Mouse (Mus musculus) layer of hippocampus, adult 2 months (tissue): Measurements from ENCODE around the gene Speer4a. TPM values are rescaled to one million over a fixed set of nuclear protein-coding genes. Genes with fewer than 3 reads are reported as not detected.
"Not testable (repeated sequence)": the region's sequence is repeated elsewhere in the genome, so short reads cannot be mapped to it uniquely, and the experiment has no call there.

Experiments
- DNase-seq, 2 experiments: peaks; one replicate each; pipeline ENCODE4 v3.0.0; 2022; ENCODE audit warnings: low spot score in 2 of 2
- H3K27ac ChIP-seq: fragments of 200-600 bp; 2 replicates; pipeline ENCODE4 v1.8.1; 2022
- H3K4me3 ChIP-seq: fragments of 200-600 bp; 2 replicates; pipeline ENCODE4 v1.8.1; 2022; ENCODE audit warnings: mild to moderate bottlenecking
- CTCF ChIP-seq: fragments of 200-600 bp; conservative IDR thresholded peaks from 2 replicates; pipeline ENCODE4 v1.8.1; 2022; ENCODE audit warnings: antibody characterized with exemption, mild to moderate bottlenecking, moderate library complexity
- long read RNA-seq, 2 experiments: library from polyadenylated mRNA; stranded (forward); transcript quantifications; one replicate each; pipeline ENCODE4 v2.0.0; 2021; ENCODE audit warnings: borderline mapping rate in 2 of 2
- total RNA-seq, 2 experiments: library from RNA; stranded (reverse); gene quantifications; 2 replicates each; pipeline ENCODE4 v1.2.3; 2021

The Speer4a gene
- total RNA-seq: not detected
- long read RNA-seq, experiment 1: 0 reads
- long read RNA-seq, experiment 2: 0 reads

GRCm38 (mm10) chr5:26039458-26039857, at the start of gene Speer4a:
Gene Speer4a, minus strand, starts transcription at chr5:26039558.
- not testable (repeated sequence) for H3K4me3 ChIP-seq, DNase-seq

GRCm38 (mm10) chr5:26079023-26079422, 39.7 kb upstream of the Speer4a start:
- not testable (repeated sequence) for DNase-seq, H3K4me3 ChIP-seq, H3K27ac ChIP-seq

More at GRCm38 (mm10) chr5:26039458-26039857, at the start of gene Speer4a:
- not testable (repeated sequence) for H3K27ac ChIP-seq

DNA sequence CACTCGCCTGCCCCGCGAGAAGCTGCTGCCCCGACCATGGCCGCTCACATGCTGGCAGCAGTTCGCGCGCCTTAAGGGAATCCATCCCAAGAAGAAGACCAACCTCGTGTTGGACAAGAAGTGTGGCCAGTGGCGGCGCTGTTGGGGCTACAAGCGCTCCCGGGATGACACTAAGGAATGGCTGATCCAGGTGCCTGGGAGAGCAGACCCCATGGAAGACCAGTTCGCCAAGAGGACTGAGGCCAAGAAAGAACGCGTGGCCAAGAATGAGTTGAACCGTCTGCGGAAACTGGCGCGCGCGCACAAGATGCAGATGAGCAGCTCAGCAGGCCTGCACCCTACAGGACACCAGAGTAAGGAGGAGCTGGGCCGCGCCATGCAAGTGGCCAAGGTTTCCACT, 31.4 kb upstream of the Speer4a start:
- no peak overlapping the region for H3K4me3 ChIP-seq
- no peak for TF ChIP-seq CTCF
- no peak for DNase-seq

DNA sequence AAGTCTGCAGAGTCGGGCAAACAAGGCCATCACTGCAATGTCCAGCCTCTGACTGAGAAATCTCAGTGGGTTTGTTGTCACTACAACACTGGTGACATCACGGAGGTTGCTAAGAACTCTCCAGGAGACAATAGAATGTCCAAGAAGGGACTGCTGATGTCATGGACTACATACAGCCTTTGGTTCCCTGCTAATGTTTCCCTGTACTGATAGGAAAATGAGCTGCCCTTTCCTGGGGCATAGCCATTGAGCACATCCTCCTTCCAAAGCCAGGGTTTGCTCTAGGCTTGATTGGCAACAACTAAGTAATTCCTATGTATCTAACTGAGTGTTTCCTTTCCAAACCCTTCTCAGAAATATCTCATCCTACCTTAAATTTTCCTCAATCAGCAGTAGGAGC, 19.1 kb upstream of the Speer4a start, which contains the start of gene Gm7347:
TSS of gene Gm7347 (minus strand) at position 101 of the 400 bp plus-strand sequence.
- not testable (repeated sequence) for DNase-seq, H3K27ac ChIP-seq, H3K4me3 ChIP-seq

More for the DNA sequence above, 31.4 kb upstream of the Speer4a start:
- H3K27ac ChIP-seq: no peak overlapping the region

DNA sequence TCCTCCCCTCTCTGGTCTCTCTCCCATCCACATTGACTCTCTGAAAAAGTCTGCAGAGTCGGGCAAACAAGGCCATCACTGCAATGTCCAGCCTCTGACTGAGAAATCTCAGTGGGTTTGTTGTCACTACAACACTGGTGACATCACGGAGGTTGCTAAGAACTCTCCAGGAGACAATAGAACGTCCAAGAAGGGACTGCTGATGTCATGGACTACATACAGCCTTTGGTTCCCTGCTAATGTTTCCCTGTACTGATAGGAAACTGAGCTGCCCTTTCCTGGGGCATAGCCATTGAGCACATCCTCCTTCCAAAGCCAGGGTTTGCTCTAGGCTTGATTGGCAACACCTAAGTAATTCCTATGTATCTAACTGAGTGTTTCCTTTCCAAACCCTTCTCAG, 16.5 kb downstream of the Speer4a start, which contains the start of gene Gm5862:
TSS of gene Gm5862 (minus strand) at position 101 of the 400 bp plus-strand sequence.
- not testable (repeated sequence) for H3K4me3 ChIP-seq, H3K27ac ChIP-seq, DNase-seq

- H3K27ac ChIP-seq, DNase-seq, H3K4me3 ChIP-seq: not testable (repeated sequence)
Measured at GRCm38 (mm10) chr5:26007697-26008096, 31.7 kb downstream of the Speer4a start.

- peak; percentile 30; the same call in 1 of the 2 replicates for TF ChIP-seq CTCF
- peak overlapping the region; percentile 45 for H3K4me3 ChIP-seq
- H3K27ac ChIP-seq: peak overlapping the region; percentile 60; the same call in 1 of the 2 replicates
- peak in 1 of 2 experiments; percentile 13 for DNase-seq
Measured at GRCm38 (mm10) chr5:26006937-26007695, 32.2 kb downstream of the Speer4a start.

GRCm38 (mm10) chr5:26004698-26005097, 34.7 kb downstream of the Speer4a start, which contains the start of gene Gm1979:
Gene Gm1979, minus strand, starts transcription at chr5:26004798.
- H3K27ac ChIP-seq, H3K4me3 ChIP-seq, DNase-seq: not testable (repeated sequence)

DNA sequence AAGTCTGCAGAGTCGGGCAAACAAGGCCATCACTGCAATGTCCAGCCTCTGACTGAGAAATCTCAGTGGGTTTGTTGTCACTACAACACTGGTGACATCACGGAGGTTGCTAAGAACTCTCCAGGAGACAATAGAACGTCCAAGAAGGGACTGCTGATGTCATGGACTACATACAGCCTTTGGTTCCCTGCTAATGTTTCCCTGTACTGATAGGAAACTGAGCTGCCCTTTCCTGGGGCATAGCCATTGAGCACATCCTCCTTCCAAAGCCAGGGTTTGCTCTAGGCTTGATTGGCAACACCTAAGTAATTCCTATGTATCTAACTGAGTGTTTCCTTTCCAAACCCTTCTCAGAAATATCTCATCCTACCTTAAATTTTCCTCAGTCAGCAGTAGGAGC, 50.8 kb downstream of the Speer4a start, which contains the start of gene Gm21698:
TSS of gene Gm21698 (minus strand) at position 101 of the 400 bp plus-strand sequence.
- H3K4me3 ChIP-seq, DNase-seq, H3K27ac ChIP-seq: not testable (repeated sequence)

Other genes starting within 250 kb of the Speer4a start
- not detected for gene Gm21663, start 97.2 kb downstream of the Speer4a start, total RNA-seq
- gene Gm21671, start 85.1 kb downstream of the Speer4a start, total RNA-seq: not detected
- not detected for gene Gm21680, start 66.9 kb downstream of the Speer4a start, total RNA-seq
- not detected for gene Gm21698, start 50.9 kb downstream of the Speer4a start, total RNA-seq
- under 1 TPM in 1 of 2 experiments, not detected in 1; 0.38 TPM for gene Gm1979, start 34.8 kb downstream of the Speer4a start, total RNA-seq
- gene Gm5862, start 16.6 kb downstream of the Speer4a start, total RNA-seq: not detected
- gene Gm7347, start 19.0 kb upstream of the Speer4a start, total RNA-seq: not detected
- not detected for gene Gm10471, start 49.7 kb upstream of the Speer4a start, total RNA-seq
- not detected for gene 5031410I06Rik, start 65.8 kb upstream of the Speer4a start, total RNA-seq
- not detected for gene Gm10220, start 81.9 kb upstream of the Speer4a start, total RNA-seq
- gene Gm7361, start 218.1 kb upstream of the Speer4a start, total RNA-seq: under 1 TPM; 0.38 to 0.52 TPM